Mouse (Mus musculus) megakaryocyte progenitor cell, adult 5-6 weeks (primary cell): ENCODE data around the gene Cep350. TPM values are rescaled to one million over a fixed set of nuclear protein-coding genes. Genes with fewer than 3 reads are reported as not detected.

Source experiments
- ATAC-seq: replicated peaks from 2 replicates; pipeline ENCODE4 v1.8.0; 2016; ENCODE audit warnings: mild to moderate bottlenecking, moderate TSS enrichment, inconsistent platforms; ENCODE audit not compliant: poor library complexity
- total RNA-seq, 2 experiments: library from RNA; stranded (forward) in 1 of 2; stranded (reverse) in 1 of 2; fragments of 157-497, 149-512 nt in 1 of 2; fragments of 200-1000 nt in 1 of 2; gene quantifications; 2 replicates each; pipeline versions ENCODE4 v1.2.3 to v1.2.4; 2015 to 2017

Cep350 gene
- total RNA-seq, 2 experiments from 2014 or later = 67.2 to 99.8 TPM

DNA sequence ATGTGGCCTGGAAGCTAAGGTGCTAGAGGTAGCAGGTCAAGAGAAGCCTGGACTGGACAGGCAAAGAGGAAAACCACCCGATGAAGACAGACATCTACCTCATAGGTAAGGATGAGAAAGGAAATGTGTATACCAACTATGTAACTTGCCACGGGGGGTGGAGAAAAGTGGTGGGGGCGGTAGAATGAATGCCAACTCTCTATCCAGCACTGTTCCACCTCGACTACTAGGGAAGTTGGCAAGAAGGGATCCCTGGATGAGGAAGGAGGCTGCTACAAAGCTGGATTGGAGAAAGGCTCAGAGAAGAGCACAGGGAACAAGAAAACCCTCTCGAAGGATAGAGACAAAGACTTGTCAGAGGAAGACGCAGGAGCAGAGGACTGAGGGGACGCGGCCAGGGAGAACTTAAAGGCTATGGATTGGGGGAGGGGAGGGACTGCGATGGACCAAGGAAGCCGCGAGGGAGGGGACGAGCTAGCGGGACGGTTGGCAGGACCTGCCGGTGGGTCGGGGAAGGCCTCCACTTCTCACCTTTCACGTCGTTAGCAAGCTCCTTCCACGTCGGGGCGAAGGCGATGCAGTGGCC lies 161.0 kb downstream of the Cep350 start:
- peak; percentile 15 for ATAC-seq

- no peak for ATAC-seq
Observed at GRCm38 (mm10) chr1:155810616-155811015, 162.4 kb downstream of the Cep350 start.

GRCm38 (mm10) chr1:155809706-155810442 lies 163.2 kb downstream of the Cep350 start:
- peak; percentile 61 for ATAC-seq

- no peak for ATAC-seq
Observed at GRCm38 (mm10) chr1:155808261-155808660, 164.8 kb downstream of the Cep350 start.

GRCm38 (mm10) chr1:155805607-155806006 lies 167.4 kb downstream of the Cep350 start:
- no peak for ATAC-seq

GRCm38 (mm10) chr1:155801014-155801991 lies 171.8 kb downstream of the Cep350 start:
- ATAC-seq = no peak

DNA sequence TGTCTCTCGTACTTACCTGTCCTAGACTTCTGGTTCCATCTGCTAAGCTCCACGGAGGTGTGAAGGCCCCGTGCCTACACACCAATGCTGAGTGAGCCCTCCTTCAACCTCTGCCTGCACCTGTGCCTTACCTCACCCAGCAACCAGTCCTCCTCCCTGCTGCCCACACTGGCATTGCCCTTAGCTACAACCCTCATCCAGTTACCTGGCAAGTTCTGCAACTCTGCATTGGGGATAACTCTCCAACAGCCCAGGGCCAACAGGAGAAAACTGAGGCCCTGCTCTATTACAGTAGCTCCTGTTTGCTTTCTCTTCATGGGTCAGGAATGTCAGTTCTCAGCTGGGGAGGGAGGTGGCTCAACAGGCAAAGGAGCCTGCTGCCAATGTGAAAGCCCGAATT lies 175.1 kb downstream of the Cep350 start:
- ATAC-seq = no peak

DNA sequence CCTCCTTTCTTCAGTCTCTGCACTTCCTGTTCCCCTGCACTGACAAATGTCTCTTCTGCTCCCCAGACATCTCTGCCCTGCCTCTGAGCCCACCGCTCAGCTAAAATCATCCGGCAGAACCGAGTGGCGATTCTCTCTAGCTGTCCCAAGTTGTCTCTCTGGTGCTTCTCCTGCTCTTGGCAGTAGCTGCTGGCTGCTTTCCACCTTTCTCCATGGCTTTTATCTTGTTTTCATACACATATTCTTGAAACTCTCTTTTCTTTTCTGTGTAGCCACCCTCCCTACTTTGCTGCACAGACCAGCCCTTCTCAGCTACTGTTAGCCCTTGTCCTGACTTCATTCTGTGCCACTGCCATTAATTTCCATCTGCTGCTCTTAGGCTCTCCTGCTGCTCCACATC lies 175.6 kb downstream of the Cep350 start:
- ATAC-seq = 0 out of 2 replicates have a peak, but pooled peaks have one; percentile 11

DNA sequence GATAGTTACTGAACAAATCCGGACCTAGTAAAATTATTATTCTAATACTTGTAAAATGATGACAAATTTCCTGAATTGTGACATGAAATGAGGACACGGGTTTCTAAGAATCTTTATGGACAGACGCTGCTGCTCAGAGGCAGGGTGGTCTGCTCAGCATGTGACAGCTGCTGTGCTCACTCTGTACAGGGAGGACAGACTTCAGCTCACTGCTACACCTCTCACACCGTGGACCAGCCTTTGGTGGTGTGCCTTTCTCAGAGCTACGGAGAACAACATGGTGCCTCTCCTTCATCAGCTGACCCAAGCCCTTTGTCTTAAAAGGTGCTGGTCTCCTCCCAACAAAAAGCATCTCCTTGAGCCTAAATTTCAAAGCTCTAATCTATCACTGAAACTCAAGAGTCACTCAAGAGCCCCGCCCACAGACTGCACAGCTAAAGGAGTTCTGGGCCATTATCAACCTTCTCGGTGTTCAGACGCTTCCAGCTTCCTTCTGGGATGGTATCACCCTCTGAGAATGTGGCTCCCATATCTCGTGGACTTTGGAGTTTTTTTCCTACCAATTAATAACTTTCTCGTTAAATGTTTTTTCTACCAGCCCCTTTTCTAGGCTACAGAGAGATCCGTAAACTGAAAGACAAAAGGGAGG lies 176.2 kb downstream of the Cep350 start:
- ATAC-seq = peak; percentile 37; the same call in 1 of the 2 replicates

- ATAC-seq = peak; percentile 62
Observed at GRCm38 (mm10) chr1:155795791-155796233, 177.2 kb downstream of the Cep350 start.

Other genes with a start within 250 kb of the Cep350 start
- not detected in 2 replicates for gene Lhx4, start 221.6 kb downstream of the Cep350 start, total RNA-seq (2015)
- gene Lhx4, start 221.6 kb downstream of the Cep350 start, total RNA-seq (2017) = not detected in 2 replicates
- 13.5 and 14.7 TPM in 2 replicates for gene Qsox1, start 160.4 kb downstream of the Cep350 start, total RNA-seq (2015)
- gene Qsox1, start 160.4 kb downstream of the Cep350 start, total RNA-seq (2017) = 15.0 and 24.2 TPM in 2 replicates
- gene Tor1aip2, start 62.1 kb upstream of the Cep350 start, total RNA-seq (2015) = 93.0 and 109 TPM in 2 replicates
- gene Tor1aip2, start 62.1 kb upstream of the Cep350 start, total RNA-seq (2017) = 50.1 and 50.6 TPM in 2 replicates
- 76.6 and 80.7 TPM in 2 replicates for gene Tor1aip1, start 63.2 kb upstream of the Cep350 start, total RNA-seq (2015)
- gene Tor1aip1, start 63.2 kb upstream of the Cep350 start, total RNA-seq (2017) = 31.5 and 40.1 TPM in 2 replicates
- not detected in 2 replicates for gene Fam163a, start 231.8 kb upstream of the Cep350 start, total RNA-seq (2015)
- not detected in 2 replicates for gene Fam163a, start 231.8 kb upstream of the Cep350 start, total RNA-seq (2017)